Mouse (Mus musculus) R1 (cell line): Measurements from ENCODE around the gene Fibcd1.
A peak's percentile ranks its signal among the peaks of the same experiment; 100 is the strongest.

ENCODE experiments used
- DNase-seq: peaks from one replicate; pipeline ENCODE4 v3.0.0-alpha.2; 2018; ENCODE audit warnings: low read depth, low spot score

The Fibcd1 gene

GRCm38 (mm10) chr2:31858500-31858899 lies 12.7 kb upstream of the Fibcd1 start:
- DNase-seq = no peak

DNA sequence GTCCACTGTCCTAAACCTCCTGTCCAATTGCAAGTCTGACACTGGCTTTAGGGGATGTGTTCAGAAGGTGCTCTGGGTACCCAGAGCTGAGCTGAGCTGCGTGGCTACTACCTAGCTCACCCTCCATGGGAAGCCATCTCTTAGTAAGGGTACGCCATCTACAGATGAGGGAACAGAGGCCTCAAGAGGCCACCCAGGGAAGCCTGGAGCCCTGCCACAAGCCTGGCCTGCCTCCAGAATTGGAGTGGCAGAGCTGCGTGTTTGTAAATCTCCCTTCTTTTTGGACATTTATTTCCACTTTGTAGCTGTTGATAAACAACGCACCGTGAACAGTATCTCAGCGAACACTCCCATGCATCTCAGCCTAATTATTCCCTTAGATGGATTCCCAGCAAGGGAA lies 11.4 kb upstream of the Fibcd1 start:
- no peak for DNase-seq

DNA sequence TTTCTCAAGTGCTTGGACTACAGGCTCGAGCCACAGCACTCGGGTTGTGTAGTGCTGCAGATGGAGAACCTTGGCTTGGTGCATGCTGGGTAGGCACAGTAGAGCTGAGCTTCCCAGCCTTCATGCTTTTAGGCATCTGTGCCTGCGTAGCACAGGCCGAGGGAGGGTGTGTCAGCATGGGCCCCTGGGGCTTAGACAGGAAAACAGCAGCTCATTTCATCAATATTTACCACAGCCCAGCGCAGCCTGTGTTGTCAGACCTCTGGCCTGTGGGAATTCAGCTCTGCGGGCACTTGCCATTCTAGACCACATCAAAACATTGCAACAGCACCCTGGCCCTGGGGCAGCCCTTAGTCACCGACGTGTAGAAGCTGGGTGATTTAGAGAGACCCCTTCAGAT lies 10.2 kb upstream of the Fibcd1 start:
- no peak for DNase-seq

- no peak for DNase-seq
Observed at GRCm38 (mm10) chr2:31850141-31850540, 4.3 kb upstream of the Fibcd1 start.

GRCm38 (mm10) chr2:31847908-31848307 lies 2.1 kb upstream of the Fibcd1 start:
- DNase-seq = peak; percentile 57

DNA sequence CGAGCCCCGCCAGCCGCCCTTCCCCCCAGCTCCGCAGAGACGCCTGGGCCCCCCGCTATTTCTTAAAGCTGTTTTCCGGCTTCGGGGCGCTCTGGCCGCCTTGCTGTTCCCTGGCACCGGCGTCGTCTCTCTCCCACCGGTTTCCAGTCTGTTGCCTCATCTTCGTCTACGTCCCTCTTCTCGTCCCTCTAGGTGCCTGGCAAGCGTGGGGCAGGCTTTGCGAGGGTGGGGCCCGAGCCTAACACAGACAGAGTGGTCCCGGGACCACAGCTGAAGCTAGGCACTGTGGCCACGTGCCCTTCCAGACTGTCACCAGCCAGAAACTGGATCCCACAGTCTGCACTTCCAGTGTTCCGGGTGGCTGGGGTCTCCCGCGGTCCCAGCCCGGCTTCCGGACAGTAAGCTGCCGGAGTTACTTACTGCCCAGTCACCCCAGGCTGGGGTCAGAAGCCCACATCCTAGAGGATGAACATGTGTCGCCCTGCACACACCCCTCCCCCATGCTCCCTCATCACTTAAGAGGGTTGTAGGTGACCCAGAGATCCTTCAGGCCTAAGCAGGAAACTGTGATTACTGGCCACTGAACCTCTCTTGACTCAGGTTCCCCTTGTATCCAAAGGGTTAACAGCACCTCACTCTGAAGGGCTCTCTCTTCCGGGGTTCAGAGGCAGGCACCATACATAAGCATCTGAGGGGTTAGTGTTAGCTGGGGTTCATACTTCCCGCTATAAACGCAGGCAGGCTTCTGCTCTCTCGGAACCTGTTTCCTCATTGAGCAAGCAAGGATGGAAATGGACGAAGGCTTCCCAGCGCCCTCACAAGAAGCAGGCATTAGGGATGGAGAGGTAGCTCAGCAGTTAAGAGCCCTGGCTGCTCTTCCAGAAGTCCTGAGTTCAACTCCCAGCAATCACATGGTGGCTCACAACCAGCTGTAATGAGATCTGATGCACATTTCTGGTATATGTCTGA lies 1.2 kb upstream of the Fibcd1 start:
- no peak for DNase-seq

DNA sequence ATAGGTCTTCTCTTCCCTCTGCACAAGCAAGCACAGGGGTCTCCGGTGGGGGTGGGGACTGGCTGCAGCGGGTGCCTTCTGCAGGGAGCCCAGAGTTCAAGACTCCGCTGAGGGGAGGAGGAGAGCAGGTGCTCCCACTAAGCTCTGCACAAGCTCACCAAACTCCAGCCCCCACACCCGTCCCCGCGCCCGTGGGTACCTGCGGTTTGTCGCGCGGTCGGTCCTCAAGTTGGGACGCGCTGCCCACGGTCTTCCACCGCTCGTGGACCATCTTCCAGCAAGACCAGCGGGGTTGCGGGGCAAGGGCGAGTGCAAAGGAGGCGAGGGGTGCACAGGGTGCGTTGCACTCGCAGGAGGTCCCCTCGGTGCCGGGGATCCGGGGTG lies 301 bp downstream of the Fibcd1 start:
- no peak for DNase-seq

- no peak for DNase-seq
Observed at GRCm38 (mm10) chr2:31844729-31845136, 1.1 kb downstream of the Fibcd1 start.

GRCm38 (mm10) chr2:31838868-31839267 lies 6.9 kb downstream of the Fibcd1 start:
- DNase-seq = no peak

DNA sequence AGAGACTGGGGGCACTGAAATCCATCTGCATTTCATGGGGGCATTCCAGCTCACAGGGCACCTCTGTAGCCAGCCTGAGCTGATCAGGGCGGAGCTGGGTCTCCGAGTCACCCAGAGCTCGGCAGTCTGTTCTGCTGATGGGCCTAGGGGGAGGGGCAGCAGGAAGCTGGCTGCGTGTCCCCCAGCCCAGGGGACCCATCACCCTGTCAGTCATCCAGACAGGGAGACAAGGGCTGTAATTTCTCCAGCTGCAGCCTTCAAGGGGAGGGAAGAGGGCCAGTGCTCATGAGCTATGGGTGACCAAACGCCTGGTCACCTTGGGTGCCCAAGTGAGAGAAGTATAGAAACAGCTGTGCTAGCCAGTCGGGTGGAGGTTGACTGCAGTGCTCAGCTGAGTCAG lies 8.8 kb downstream of the Fibcd1 start:
- DNase-seq = no peak

DNA sequence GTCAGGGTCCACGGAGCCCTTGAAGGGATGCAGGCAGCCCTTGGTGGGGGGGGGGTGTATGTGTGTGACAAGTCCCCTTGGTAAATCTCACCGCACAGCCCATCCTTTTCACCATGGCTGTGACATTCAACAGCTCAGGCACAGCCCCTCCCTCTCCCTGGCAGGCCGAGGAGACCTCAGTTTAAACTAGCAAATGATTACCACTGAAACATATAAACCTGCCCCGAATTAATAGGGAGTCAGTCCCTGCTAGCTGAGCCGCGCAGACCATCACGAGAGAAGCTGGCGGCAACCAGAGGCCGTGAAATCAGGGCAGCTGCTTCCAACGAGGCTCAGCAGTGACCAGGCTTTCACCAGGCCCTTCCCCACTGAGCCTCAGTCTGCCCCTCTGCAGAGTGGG lies 9.7 kb downstream of the Fibcd1 start:
- DNase-seq = no peak

GRCm38 (mm10) chr2:31828311-31828825 lies 17.4 kb downstream of the Fibcd1 start:
- no peak for DNase-seq

DNA sequence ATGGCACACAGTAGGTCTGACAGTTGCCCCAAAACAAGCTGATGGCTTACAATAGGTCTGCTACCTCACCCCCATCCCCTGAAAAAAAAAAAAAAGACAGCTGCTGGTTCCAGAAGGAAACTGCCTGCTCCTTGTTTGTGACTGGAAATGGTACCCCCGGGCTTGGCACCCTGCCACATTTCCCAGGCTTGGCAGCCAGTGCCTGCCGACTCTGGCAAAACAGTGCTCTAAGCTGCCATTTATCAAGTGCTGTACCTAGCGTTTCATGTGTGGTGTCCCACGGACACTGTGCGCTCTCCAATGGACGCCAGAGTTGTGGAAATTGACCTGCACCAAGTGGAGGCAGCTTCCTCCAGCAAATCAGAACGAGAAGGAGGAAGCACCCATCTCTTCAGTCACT lies 17.9 kb downstream of the Fibcd1 start:
- no peak for DNase-seq

- DNase-seq = no peak
Observed at GRCm38 (mm10) chr2:31826094-31827085, 19.4 kb downstream of the Fibcd1 start.

DNA sequence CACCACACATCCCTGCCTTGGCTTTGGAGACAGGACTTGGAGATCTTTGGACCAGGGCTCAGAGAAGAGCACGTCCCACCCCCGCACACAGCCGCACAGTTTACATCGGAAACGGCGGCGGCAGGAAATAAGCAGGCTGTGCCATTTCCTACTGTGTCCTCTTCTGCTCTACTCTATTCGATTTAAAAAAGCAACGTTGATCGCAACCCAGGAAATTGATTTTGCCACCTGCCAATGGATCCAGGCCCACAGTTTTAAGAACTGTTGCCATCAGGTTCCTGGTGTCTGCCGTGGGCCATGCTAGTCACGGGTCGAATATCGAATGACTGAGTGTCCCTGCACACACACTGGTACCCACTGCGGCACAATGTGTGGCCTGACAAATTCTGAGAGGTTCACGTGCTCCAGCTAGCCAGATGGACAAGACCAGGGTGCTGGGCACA lies 20.3 kb downstream of the Fibcd1 start:
- DNase-seq = peak; percentile 21

DNA sequence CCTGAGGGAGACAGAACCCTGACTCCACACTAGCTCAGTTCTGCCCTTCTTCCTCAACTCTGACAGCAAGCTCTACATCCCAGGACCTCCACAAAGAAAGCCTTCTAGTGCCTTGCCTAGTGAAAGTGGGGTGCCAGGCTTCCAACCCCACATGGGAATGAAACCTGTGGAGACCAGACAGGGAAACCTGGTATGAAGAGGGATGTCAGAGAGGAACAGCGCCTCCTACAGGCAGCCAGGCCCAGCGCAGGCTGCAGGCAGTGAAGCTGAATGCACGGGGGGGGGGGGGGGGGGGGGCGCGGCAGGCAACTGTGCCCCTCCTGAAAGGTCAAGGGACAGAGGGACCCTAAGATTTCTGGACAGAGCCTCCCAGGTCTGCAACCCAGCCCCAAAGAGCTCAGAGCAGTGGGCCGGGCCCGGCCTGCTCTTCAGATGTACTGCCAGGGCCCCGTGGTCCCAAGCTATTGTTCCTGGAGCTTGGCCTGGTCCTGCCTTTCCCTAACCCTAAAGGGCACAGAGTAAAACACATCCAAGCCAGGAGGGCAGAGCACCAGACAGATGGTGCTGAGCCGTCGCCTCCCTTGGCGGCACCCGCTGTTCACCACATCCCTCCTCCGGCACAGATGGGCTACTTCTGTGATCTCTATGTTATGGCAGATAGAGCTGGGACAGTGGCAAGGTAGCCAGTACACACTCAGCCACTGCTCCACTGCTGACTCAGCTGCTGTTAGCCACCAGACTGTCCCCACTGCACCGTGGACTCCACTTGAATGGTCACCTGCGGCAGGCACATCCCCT lies 21.7 kb downstream of the Fibcd1 start:
- peak; percentile 52 for DNase-seq

DNA sequence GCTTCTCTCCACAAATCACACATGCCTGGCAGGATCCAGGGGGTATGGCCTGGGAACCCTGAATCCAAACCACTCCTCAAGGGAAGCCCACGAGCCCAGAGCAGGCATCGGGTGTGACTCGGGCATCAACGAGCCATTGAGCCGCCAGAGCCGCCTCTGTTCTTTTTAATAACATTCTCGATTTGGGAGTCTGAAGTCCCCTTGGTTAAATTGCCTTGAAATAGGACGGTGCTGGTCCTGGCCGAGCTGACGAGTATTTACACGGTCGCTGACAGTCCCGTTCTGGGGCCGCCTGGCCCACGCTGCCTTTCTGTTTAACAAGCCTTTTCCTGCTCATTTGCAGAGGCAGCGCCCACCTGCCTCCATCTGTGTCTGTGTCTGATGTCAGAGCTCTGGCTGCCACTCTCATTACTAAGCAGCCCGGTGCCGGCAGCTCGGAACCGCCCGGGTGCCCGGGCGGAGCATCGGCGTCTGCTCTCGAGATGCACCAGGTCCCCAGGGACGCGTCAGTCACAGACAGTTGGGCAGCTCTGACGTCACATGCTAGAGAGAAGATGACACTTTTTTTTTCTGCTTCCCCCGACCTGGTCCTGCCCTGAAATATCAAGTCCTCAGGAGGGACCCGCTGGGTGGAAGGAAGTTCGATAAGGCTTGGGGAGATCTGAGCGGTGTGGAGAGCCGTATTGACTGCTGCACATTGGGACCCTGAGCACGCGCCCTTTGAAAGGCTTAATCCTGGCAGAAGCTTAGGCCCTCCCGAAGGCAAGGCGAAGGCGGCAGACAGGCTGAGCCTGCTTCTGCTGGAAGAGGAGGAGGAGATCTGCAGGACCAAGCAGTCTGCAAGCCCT lies 23.1 kb downstream of the Fibcd1 start:
- DNase-seq = peak; percentile 30

DNA sequence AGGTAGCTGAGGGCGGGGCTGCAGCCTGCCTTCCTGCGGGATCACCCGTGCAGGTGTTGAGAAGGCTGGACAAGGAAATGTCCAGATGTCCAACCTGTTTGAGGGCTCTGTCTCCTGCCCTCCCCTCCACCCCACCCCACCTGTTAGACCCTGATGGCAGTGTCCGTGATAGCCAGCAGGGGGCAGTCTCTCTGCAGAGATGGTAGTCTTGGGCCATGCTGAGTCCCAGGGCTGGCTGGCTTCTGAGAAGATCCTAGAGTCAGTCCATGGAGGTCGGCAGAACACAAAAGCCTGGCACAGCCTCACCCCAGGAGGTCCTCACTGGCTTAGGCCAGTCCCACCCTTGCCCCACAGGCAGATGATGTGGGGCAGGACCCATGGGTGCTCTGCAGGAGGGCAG lies 30.4 kb downstream of the Fibcd1 start:
- peak; percentile 71 for DNase-seq

GRCm38 (mm10) chr2:31814699-31815098 lies 31.1 kb downstream of the Fibcd1 start:
- no peak for DNase-seq

GRCm38 (mm10) chr2:31813641-31814040 lies 32.2 kb downstream of the Fibcd1 start:
- no peak for DNase-seq
